Mouse (Mus musculus): ENCODE data around the gene Arhgef10l. TPM values are rescaled to one million over a fixed set of nuclear protein-coding genes. Genes with fewer than 3 reads are reported as not detected.

Arhgef10l gene
- polyA plus RNA-seq, 1 experiment: 5.9 TPM

GRCm38 (mm10) chr4:140485442-140485841, 180.4 kb downstream of the Arhgef10l start:
- Histone ChIP-seq H3K27me3 (ENCODE audit: control insufficient read depth, insufficient read depth, low read length) (no peaks in the 10 kb centered on the region), H3K27ac (ENCODE audit: control insufficient read depth, insufficient read depth, low read depth, low read length) (no peak overlapping the region), H3K4me3 (ENCODE audit: control insufficient read depth, low read depth, low read length) (no peak overlapping the region), H3K4me1 (ENCODE audit: control insufficient read depth, insufficient read depth, low read length) (no peaks in the 10 kb centered on the region; the same call in 1 of the 2 replicates), H3K36me3 (ENCODE audit: control insufficient read depth, insufficient read depth, low read length) (no peaks in the 10 kb centered on the region)
- no peak for TF ChIP-seq POLR2A (IDR thresholded peaks at IDR 0.05; ENCODE audit: control insufficient read depth, low read depth, low read length)
- TF ChIP-seq CTCF (IDR thresholded peaks at IDR 0.05; ENCODE audit: control insufficient read depth, insufficient read depth, insufficient replicate concordance, low read depth, low read length): no peak

GRCm38 (mm10) chr4:140483134-140483533, 182.7 kb downstream of the Arhgef10l start:
- Histone ChIP-seq H3K4me3 (ENCODE audit: control insufficient read depth, low read depth, low read length) (no peak overlapping the region), H3K27me3 (ENCODE audit: control insufficient read depth, insufficient read depth, low read length) (no peaks in the 10 kb centered on the region), H3K4me1 (ENCODE audit: control insufficient read depth, insufficient read depth, low read length) (no peaks in the 10 kb centered on the region; the same call in 1 of the 2 replicates), H3K36me3 (ENCODE audit: control insufficient read depth, insufficient read depth, low read length) (no peaks in the 10 kb centered on the region), H3K27ac (ENCODE audit: control insufficient read depth, insufficient read depth, low read depth, low read length) (no peak overlapping the region)
- no peak for TF ChIP-seq POLR2A (IDR thresholded peaks at IDR 0.05; ENCODE audit: control insufficient read depth, low read depth, low read length)
- no peak for TF ChIP-seq CTCF (IDR thresholded peaks at IDR 0.05; ENCODE audit: control insufficient read depth, insufficient read depth, insufficient replicate concordance, low read depth, low read length)

GRCm38 (mm10) chr4:140480369-140481067, 185.3 kb downstream of the Arhgef10l start:
- Histone ChIP-seq H3K36me3 (ENCODE audit: control insufficient read depth, insufficient read depth, low read length) (no peaks in the 10 kb centered on the region), H3K27ac (ENCODE audit: control insufficient read depth, insufficient read depth, low read depth, low read length) (no peak overlapping the region), H3K4me3 (ENCODE audit: control insufficient read depth, low read depth, low read length) (no peak overlapping the region), H3K4me1 (ENCODE audit: control insufficient read depth, insufficient read depth, low read length) (no peaks in the 10 kb centered on the region), H3K27me3 (ENCODE audit: control insufficient read depth, insufficient read depth, low read length) (no peaks in the 10 kb centered on the region)
- TF ChIP-seq POLR2A (IDR thresholded peaks at IDR 0.05; ENCODE audit: control insufficient read depth, low read depth, low read length) (no peak), CTCF (IDR thresholded peaks at IDR 0.05; ENCODE audit: control insufficient read depth, insufficient read depth, insufficient replicate concordance, low read depth, low read length) (no peak)

GRCm38 (mm10) chr4:140475194-140475593, 190.6 kb downstream of the Arhgef10l start:
- no peak for TF ChIP-seq POLR2A (IDR thresholded peaks at IDR 0.05; ENCODE audit: control insufficient read depth, low read depth, low read length)
- TF ChIP-seq CTCF (IDR thresholded peaks at IDR 0.05; ENCODE audit: control insufficient read depth, insufficient read depth, insufficient replicate concordance, low read depth, low read length): no peak
- no peak overlapping the region for H3K27ac ChIP-seq (ENCODE audit: control insufficient read depth, insufficient read depth, low read depth, low read length)

GRCm38 (mm10) chr4:140469760-140470452, 195.9 kb downstream of the Arhgef10l start:
- H3K4me1 ChIP-seq (ENCODE audit: control insufficient read depth, insufficient read depth, low read length): no peaks in the 10 kb centered on the region
- no peak overlapping the region for H3K27ac ChIP-seq (ENCODE audit: control insufficient read depth, insufficient read depth, low read depth, low read length)
- H3K4me3 ChIP-seq (ENCODE audit: control insufficient read depth, low read depth, low read length): no peak overlapping the region
- no peaks in the 10 kb centered on the region for H3K36me3 ChIP-seq (ENCODE audit: control insufficient read depth, insufficient read depth, low read length)
- no peaks in the 10 kb centered on the region for H3K27me3 ChIP-seq (ENCODE audit: control insufficient read depth, insufficient read depth, low read length)
- no peak for TF ChIP-seq POLR2A (IDR thresholded peaks at IDR 0.05; ENCODE audit: control insufficient read depth, low read depth, low read length)
- TF ChIP-seq CTCF (IDR thresholded peaks at IDR 0.05; ENCODE audit: control insufficient read depth, insufficient read depth, insufficient replicate concordance, low read depth, low read length): no peak

More at GRCm38 (mm10) chr4:140475194-140475593, 190.6 kb downstream of the Arhgef10l start:
- Histone ChIP-seq H3K36me3 (ENCODE audit: control insufficient read depth, insufficient read depth, low read length) (no peaks in the 10 kb centered on the region), H3K4me1 (ENCODE audit: control insufficient read depth, insufficient read depth, low read length) (no peaks in the 10 kb centered on the region), H3K27me3 (ENCODE audit: control insufficient read depth, insufficient read depth, low read length) (no peaks in the 10 kb centered on the region), H3K4me3 (ENCODE audit: control insufficient read depth, low read depth, low read length) (no peak overlapping the region)

GRCm38 (mm10) chr4:140467254-140467791, 198.5 kb downstream of the Arhgef10l start:
- TF ChIP-seq CTCF (IDR thresholded peaks at IDR 0.05; ENCODE audit: control insufficient read depth, insufficient read depth, insufficient replicate concordance, low read depth, low read length) (no peak), POLR2A (IDR thresholded peaks at IDR 0.05; ENCODE audit: control insufficient read depth, low read depth, low read length) (no peak)
- Histone ChIP-seq H3K4me1 (ENCODE audit: control insufficient read depth, insufficient read depth, low read length) (no peaks in the 10 kb centered on the region), H3K36me3 (ENCODE audit: control insufficient read depth, insufficient read depth, low read length) (no peaks in the 10 kb centered on the region), H3K4me3 (ENCODE audit: control insufficient read depth, low read depth, low read length) (no peak overlapping the region), H3K27ac (ENCODE audit: control insufficient read depth, insufficient read depth, low read depth, low read length) (no peak overlapping the region), H3K27me3 (ENCODE audit: control insufficient read depth, insufficient read depth, low read length) (no peaks in the 10 kb centered on the region)

Other genes with a start within 250 kb of the Arhgef10l start
- gene Rcc2, start 34.5 kb upstream of the Arhgef10l start, polyA plus RNA-seq (2012; rRNA removed): 30.0 and 32.1 TPM in 2 replicates
- gene Padi6, start 76.6 kb upstream of the Arhgef10l start, polyA plus RNA-seq (2012; rRNA removed): 11.0 and 11.8 TPM in 2 replicates
- gene Padi4, start 108.2 kb upstream of the Arhgef10l start, polyA plus RNA-seq (2012; rRNA removed): 0.61 and 0.87 TPM in 2 replicates
- gene Padi3, start 144.6 kb upstream of the Arhgef10l start, polyA plus RNA-seq (2012; rRNA removed): 1.7 TPM in 2 replicates
- 0.47 and 0.58 TPM in 2 replicates for gene Padi1, start 179.8 kb upstream of the Arhgef10l start, polyA plus RNA-seq (2012; rRNA removed)
- gene Padi2, start 240.3 kb upstream of the Arhgef10l start, polyA plus RNA-seq (2012; rRNA removed): 1.8 and 1.9 TPM in 2 replicates